Mouse (Mus musculus): ENCODE data around the gene Gm20518. TPM values are rescaled to one million over a fixed set of nuclear protein-coding genes. Genes with fewer than 3 reads are reported as not detected.

The Gm20518 gene
- polyA plus RNA-seq, 1 experiment: 7.7 TPM

- peak; percentile 28 for DNase-seq
- H3K27me3 ChIP-seq (replicated peaks; ENCODE audit: control insufficient read depth, insufficient read depth, low read length): no peaks in the 10 kb centered on the region
- H3K4me1 ChIP-seq (ENCODE audit: control insufficient read depth, insufficient read depth, low read length): no peaks in the 10 kb centered on the region
- TF ChIP-seq POLR2A (IDR thresholded peaks at IDR 0.05; ENCODE audit: low read depth, low read length) (no peak), CTCF (conservative IDR thresholded peaks at IDR 0.05; ENCODE audit: insufficient read depth, insufficient read length, low read depth, low read length) (peak; percentile 69)
- no peak overlapping the region for H3K4me3 ChIP-seq (ENCODE audit: insufficient read depth, low read depth, low read length)
- no peaks in the 10 kb centered on the region for H3K36me3 ChIP-seq (ENCODE audit: control insufficient read depth, insufficient read depth, low read length)
- H3K27ac ChIP-seq (ENCODE audit: insufficient read depth, low read depth, low read length): no peak overlapping the region
Measured at GRCm38 (mm10) chr16:17858592-17858991, 32.9 kb downstream of the Gm20518 start.

- H3K4me3 ChIP-seq (ENCODE audit: insufficient read depth, low read depth, low read length): no peak overlapping the region
- WGBS: 90% methylated on average over 7 of the region's 7 CpGs
- H3K4me1 ChIP-seq (ENCODE audit: control insufficient read depth, insufficient read depth, low read length): no peaks in the 10 kb centered on the region
- H3K27me3 ChIP-seq (replicated peaks; ENCODE audit: control insufficient read depth, insufficient read depth, low read length): no peaks in the 10 kb centered on the region
- no peak overlapping the region for H3K27ac ChIP-seq (ENCODE audit: insufficient read depth, low read depth, low read length)
- no peaks in the 10 kb centered on the region for H3K36me3 ChIP-seq (ENCODE audit: control insufficient read depth, insufficient read depth, low read length)
- TF ChIP-seq CTCF (conservative IDR thresholded peaks at IDR 0.05; ENCODE audit: insufficient read depth, insufficient read length, low read depth, low read length): no peak
- no peak for TF ChIP-seq POLR2A (IDR thresholded peaks at IDR 0.05; ENCODE audit: low read depth, low read length)
- no peak for DNase-seq
Measured at GRCm38 (mm10) chr16:17857157-17857556, 34.3 kb downstream of the Gm20518 start.

GRCm38 (mm10) chr16:17853263-17853662, 38.2 kb downstream of the Gm20518 start:
- 88% methylated on average over 2 of the region's 2 CpGs for WGBS
- no peak overlapping the region for H3K27ac ChIP-seq (ENCODE audit: insufficient read depth, low read depth, low read length)
- no peak for DNase-seq
- H3K4me3 ChIP-seq (ENCODE audit: insufficient read depth, low read depth, low read length): no peak overlapping the region
- no peaks in the 10 kb centered on the region for H3K27me3 ChIP-seq (replicated peaks; ENCODE audit: control insufficient read depth, insufficient read depth, low read length)
- H3K4me1 ChIP-seq (ENCODE audit: control insufficient read depth, insufficient read depth, low read length): no peaks in the 10 kb centered on the region
- TF ChIP-seq POLR2A (IDR thresholded peaks at IDR 0.05; ENCODE audit: low read depth, low read length): no peak
- no peak for TF ChIP-seq CTCF (conservative IDR thresholded peaks at IDR 0.05; ENCODE audit: insufficient read depth, insufficient read length, low read depth, low read length)
- peaks cover 2% of the 10 kb centered on the region; the same call in 1 of the 2 replicates for H3K36me3 ChIP-seq (ENCODE audit: control insufficient read depth, insufficient read depth, low read length)

GRCm38 (mm10) chr16:17851860-17852259, 39.6 kb downstream of the Gm20518 start:
- no peaks in the 10 kb centered on the region for H3K27me3 ChIP-seq (replicated peaks; ENCODE audit: control insufficient read depth, insufficient read depth, low read length)
- no peak for DNase-seq
- H3K4me3 ChIP-seq (ENCODE audit: insufficient read depth, low read depth, low read length): no peak overlapping the region
- WGBS: 97% methylated on average over 1 of the region's 1 CpGs
- H3K27ac ChIP-seq (ENCODE audit: insufficient read depth, low read depth, low read length): no peak overlapping the region
- peaks cover 2% of the 10 kb centered on the region; the same call in 1 of the 2 replicates for H3K36me3 ChIP-seq (ENCODE audit: control insufficient read depth, insufficient read depth, low read length)
- no peaks in the 10 kb centered on the region for H3K4me1 ChIP-seq (ENCODE audit: control insufficient read depth, insufficient read depth, low read length)
- no peak for TF ChIP-seq CTCF (conservative IDR thresholded peaks at IDR 0.05; ENCODE audit: insufficient read depth, insufficient read length, low read depth, low read length)
- TF ChIP-seq POLR2A (IDR thresholded peaks at IDR 0.05; ENCODE audit: low read depth, low read length): no peak

- Histone ChIP-seq H3K36me3 (ENCODE audit: control insufficient read depth, insufficient read depth, low read length) (peaks cover 4% of the 10 kb centered on the region; the same call in 1 of the 2 replicates), H3K27ac (ENCODE audit: insufficient read depth, low read depth, low read length) (no peak overlapping the region), H3K27me3 (replicated peaks; ENCODE audit: control insufficient read depth, insufficient read depth, low read length) (no peaks in the 10 kb centered on the region), H3K4me1 (ENCODE audit: control insufficient read depth, insufficient read depth, low read length) (no peaks in the 10 kb centered on the region), H3K4me3 (ENCODE audit: insufficient read depth, low read depth, low read length) (no peak overlapping the region)
- no peak for DNase-seq
- 96% methylated on average over 5 of the region's 5 CpGs for WGBS
- TF ChIP-seq POLR2A (IDR thresholded peaks at IDR 0.05; ENCODE audit: low read depth, low read length) (no peak), CTCF (conservative IDR thresholded peaks at IDR 0.05; ENCODE audit: insufficient read depth, insufficient read length, low read depth, low read length) (no peak)
Measured at GRCm38 (mm10) chr16:17851331-17851730, 40.1 kb downstream of the Gm20518 start.

- Histone ChIP-seq H3K36me3 (ENCODE audit: control insufficient read depth, insufficient read depth, low read length) (peaks cover 4% of the 10 kb centered on the region; the same call in 1 of the 2 replicates), H3K27ac (ENCODE audit: insufficient read depth, low read depth, low read length) (no peak overlapping the region), H3K4me1 (ENCODE audit: control insufficient read depth, insufficient read depth, low read length) (no peaks in the 10 kb centered on the region), H3K4me3 (ENCODE audit: insufficient read depth, low read depth, low read length) (no peak overlapping the region), H3K27me3 (replicated peaks; ENCODE audit: control insufficient read depth, insufficient read depth, low read length) (no peaks in the 10 kb centered on the region)
- WGBS: 87% methylated on average over 6 of the region's 6 CpGs
- DNase-seq: no peak
- no peak for TF ChIP-seq POLR2A (IDR thresholded peaks at IDR 0.05; ENCODE audit: low read depth, low read length)
Measured at GRCm38 (mm10) chr16:17849486-17849885, 42.0 kb downstream of the Gm20518 start.

- Histone ChIP-seq H3K4me3 (ENCODE audit: insufficient read depth, low read depth, low read length) (no peak overlapping the region), H3K36me3 (ENCODE audit: control insufficient read depth, insufficient read depth, low read length) (peaks cover 4% of the 10 kb centered on the region; the same call in 1 of the 2 replicates), H3K27me3 (replicated peaks; ENCODE audit: control insufficient read depth, insufficient read depth, low read length) (no peaks in the 10 kb centered on the region), H3K4me1 (ENCODE audit: control insufficient read depth, insufficient read depth, low read length) (no peaks in the 10 kb centered on the region), H3K27ac (ENCODE audit: insufficient read depth, low read depth, low read length) (no peak overlapping the region)
- DNase-seq: peak; percentile 57
- 32% methylated on average over 1 of the region's 1 CpGs for WGBS
- TF ChIP-seq CTCF (conservative IDR thresholded peaks at IDR 0.05; ENCODE audit: insufficient read depth, insufficient read length, low read depth, low read length) (peak; percentile 70), POLR2A (IDR thresholded peaks at IDR 0.05; ENCODE audit: low read depth, low read length) (no peak)
Measured at GRCm38 (mm10) chr16:17848928-17849327, 42.5 kb downstream of the Gm20518 start.
